Mouse (Mus musculus) urinary bladder, postnatal 25 days (tissue): ENCODE results near the gene Thoc5.

Source experiments
- DNase-seq: peaks from one replicate; pipeline ENCODE4 v3.0.0; 2022; ENCODE audit warnings: low spot score

The Thoc5 gene

GRCm38 (mm10) chr11:4894848-4895816 is at the start of gene Thoc5:
Thoc5 (plus strand) TSS chr11:4895320.
- peak; percentile 66 for DNase-seq

- peak; percentile 33 for DNase-seq
Observed at GRCm38 (mm10) chr11:4848483-4849248, 46.5 kb upstream of the Thoc5 start.

GRCm38 (mm10) chr11:4849258-4849943 is 45.7 kb upstream of the Thoc5 start, which contains the start of gene Nf2:
Nf2 (minus strand) TSS chr11:4849536.
- DNase-seq, result peak; percentile 85

GRCm38 (mm10) chr11:4850404-4850803 is 44.7 kb upstream of the Thoc5 start:
- no peak for DNase-seq

DNA sequence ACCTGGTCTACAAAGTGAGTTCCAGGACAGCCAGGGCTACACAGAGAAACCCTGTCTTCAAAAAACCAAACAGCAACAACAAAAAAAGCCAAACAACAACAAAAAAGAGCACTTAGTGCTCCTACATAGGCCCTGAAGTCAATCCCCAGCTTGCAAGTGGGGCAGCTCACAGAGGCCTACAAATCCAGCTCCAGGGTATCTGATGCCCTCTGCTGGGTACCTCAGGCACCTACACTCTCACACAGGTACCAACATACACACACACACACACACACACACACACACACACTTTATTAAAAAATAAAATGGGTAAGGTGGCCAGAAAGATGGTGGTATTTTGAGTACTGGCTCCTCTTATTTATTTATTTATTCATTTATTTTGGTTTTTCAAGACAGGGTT is 42.1 kb upstream of the Thoc5 start:
- DNase-seq, result no peak

GRCm38 (mm10) chr11:4854181-4854580 is 40.9 kb upstream of the Thoc5 start:
- no peak for DNase-seq

GRCm38 (mm10) chr11:4858416-4858815 is 36.7 kb upstream of the Thoc5 start:
- DNase-seq, result no peak

GRCm38 (mm10) chr11:4860986-4861385 is 34.1 kb upstream of the Thoc5 start:
- DNase-seq, result no peak

- no peak for DNase-seq
Observed at GRCm38 (mm10) chr11:4861816-4862604, 33.1 kb upstream of the Thoc5 start.

DNA sequence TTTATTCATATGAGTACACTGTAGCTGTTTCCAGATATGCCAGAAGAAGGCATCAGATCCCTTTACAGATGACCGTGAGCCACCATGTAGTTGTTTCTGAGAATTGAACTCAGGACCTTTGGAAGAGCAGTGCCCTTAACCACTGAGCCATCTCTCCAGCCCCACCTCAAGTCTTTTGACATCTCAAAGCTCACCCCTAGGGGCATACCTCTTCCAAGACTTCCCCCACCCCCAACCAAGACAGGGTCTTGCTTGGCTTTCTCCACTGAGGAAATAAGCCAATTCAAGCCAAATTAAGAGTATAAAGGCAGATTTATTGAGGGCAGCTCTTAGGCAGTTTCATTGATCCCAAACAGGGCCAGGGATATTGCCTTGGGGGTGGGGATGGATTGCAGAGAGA is 32.4 kb upstream of the Thoc5 start:
- no peak for DNase-seq

DNA sequence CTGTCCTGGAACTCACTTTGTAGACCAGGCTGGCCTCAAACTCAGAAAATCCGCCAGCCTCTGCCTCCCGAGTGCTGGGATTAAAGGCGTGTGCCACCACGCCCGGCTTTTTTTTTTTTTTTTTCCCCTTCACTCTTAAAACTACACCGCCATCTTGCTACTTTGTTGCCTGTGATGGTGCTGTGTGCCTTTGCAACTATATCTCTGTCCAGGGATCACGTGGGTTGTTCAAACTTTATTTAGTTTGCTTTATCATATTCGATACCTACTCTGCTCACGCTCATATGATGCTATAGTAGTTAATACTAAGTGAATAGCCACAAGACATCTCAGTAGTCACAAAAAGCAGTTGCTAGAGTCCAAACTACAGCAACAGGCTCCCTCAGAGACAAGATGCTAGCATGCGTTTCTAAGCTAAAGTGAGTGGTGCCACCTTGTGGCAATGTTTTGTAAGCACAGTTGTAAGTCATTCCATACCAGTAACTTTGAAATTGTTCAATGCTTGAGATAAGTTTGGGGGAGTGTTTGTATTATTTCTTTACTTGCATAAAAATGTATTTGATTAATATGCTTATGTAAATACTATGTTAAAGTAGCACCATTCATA is 29.4 kb upstream of the Thoc5 start:
- peak; percentile 56 for DNase-seq

GRCm38 (mm10) chr11:4873755-4874475 is 21.2 kb upstream of the Thoc5 start, which contains the start of gene Nipsnap1:
Nipsnap1 (plus strand) TSS chr11:4873951.
- peak; percentile 64 for DNase-seq

- DNase-seq, result no peak
Observed at GRCm38 (mm10) chr11:4874551-4874950, 20.6 kb upstream of the Thoc5 start.

DNA sequence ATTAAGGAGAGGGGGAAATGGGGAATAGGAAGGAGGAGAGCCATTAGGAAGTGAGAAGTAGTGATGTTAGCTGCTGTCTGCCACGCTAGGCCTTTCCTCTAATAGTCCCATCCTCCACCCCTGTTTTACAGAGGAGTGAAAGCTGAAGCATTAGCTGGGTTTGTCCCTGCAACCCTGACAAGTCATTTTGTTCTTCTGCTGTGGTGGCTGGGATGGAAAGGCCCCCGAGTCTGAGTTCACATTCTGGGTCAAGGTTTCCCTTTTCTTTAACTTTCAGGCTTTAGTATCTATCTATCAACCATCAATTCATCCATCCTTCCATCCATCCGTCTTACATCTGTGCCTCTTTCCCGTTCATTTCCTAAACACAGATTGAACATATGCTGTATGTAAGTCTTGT is 14.0 kb upstream of the Thoc5 start:
- no peak for DNase-seq

GRCm38 (mm10) chr11:4882892-4883627 is 12.1 kb upstream of the Thoc5 start:
- DNase-seq, result peak; percentile 38

- peak; percentile 41 for DNase-seq
Observed at GRCm38 (mm10) chr11:4885385-4885903, 9.7 kb upstream of the Thoc5 start.

DNA sequence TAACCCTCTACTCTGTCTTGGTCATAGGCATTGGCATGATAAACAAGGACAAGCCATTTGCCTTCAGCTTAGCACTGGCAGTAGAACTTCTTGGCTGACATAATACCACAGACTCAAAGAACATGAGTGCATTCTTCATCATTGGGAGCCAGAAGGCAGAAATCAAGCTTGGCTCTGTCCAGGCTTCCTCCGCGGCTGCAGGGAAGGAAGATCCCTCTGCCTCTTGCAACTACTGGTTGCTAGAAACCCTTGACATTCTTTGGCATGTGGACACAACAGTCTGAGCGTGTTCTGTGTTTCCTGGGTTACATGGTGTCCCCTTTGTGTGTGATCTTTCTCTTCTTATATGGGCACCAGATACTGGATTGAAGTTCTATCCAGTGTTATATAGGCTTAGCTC is 8.1 kb upstream of the Thoc5 start:
- no peak for DNase-seq

DNA sequence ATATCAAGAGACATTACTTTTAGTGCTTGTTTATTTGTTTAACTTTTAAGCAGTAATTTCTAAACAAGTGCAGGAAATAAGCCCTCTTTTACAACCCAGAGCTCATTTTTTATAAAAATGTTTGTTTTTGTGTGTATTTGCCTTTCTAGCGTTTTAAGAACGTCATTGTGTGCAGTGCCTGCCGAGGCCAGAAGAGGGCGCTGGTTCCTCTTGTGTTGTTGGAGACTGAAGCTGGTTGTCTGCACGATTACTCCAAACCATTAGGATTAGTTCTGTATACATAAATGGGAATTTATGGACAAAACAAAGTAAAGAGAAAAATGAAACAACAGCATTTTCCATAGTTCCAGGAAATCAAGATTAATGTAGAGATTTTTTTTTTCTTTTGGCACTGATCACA is 5.3 kb downstream of the Thoc5 start:
- DNase-seq, result no peak

GRCm38 (mm10) chr11:4901956-4902355 is 6.8 kb downstream of the Thoc5 start:
- no peak for DNase-seq
